ENCODE assay signal across 8 mouse cellular contexts in the genomic region with DNA sequence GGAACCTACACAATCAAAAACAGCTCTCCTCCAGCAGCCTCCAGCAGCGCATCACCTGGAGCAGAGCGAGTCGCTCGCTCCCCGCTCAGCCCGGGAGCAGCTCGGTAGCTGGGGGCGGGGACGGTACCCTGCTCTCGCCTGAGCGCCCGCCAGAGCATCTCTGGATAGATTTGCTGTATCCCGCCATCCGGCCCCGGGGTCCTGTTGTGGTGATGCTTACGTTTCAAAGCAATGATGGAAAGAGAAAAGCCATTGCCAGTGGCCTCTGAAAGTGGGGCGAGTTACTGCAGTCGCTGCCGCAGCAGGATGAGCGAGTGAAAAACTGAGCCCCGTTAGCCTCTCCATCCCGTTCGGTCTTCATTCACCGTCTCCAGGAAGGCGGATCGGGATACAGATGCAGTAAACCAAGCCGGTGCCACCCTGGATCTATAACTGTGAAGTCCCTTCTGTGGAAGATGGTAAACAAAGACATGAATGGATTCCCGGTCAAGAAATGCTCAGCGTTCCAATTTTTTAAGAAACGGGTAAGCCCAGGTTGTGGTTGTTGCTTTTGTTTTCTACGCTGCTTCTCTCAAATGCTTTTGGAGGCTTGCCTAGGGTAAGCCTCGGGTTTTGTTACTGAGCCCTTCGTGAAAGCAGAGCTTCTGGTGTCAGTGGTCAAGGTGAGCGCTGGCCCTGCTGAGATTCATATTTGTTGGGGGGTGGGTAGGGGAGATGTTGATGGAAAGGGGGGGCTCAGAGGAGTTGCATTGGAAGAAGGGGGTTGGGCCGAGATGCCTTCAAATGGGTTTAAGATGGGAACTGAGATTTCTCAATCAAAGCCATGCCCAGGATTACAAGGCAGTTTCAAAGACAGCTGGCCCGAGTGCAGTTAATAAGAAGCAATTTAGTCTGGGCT. TPM values are rescaled to one million over a fixed set of nuclear protein-coding genes. Genes with fewer than 3 reads are reported as not detected.
DNase-seq lines count a peak whose midpoint lies in the region; ATAC-seq and TF ChIP-seq lines count a peak whose summit lies in the region.

TSS of gene Sgk1 (plus strand) at position 1 of the 898 bp plus-strand sequence.

- H3K27me3 ChIP-seq in kidney, embryonic 15.5 days: peaks cover 31% of the 10 kb centered on the region
- H3K27me3 ChIP-seq in forebrain, embryonic 11.5 days (ENCODE audit: control insufficient read depth, insufficient read depth, low read length): no peaks in the 10 kb centered on the region; the same call in 1 of the 2 replicates
- peaks cover 20% of the 10 kb centered on the region for H3K27me3 ChIP-seq in heart, postnatal 0 days (ENCODE audit: control insufficient read depth, insufficient read depth, low read length)
- H3K27me3 ChIP-seq in megakaryocyte, embryonic 14.5 days (replicated peaks): peaks cover 34% of the 10 kb centered on the region
- H3K27me3 ChIP-seq in splenic B cell, adult 2 months (ENCODE audit: control insufficient read depth, insufficient read depth, low read length, poor library complexity, severe bottlenecking): no peaks in the 10 kb centered on the region

- H3K9me3 ChIP-seq in kidney, embryonic 15.5 days (replicated peaks): no peaks in the 10 kb centered on the region
- H3K9me3 ChIP-seq in forebrain, embryonic 11.5 days (ENCODE audit: control insufficient read depth, low read length): no peaks in the 10 kb centered on the region
- H3K9me3 ChIP-seq in heart, postnatal 0 days (replicated peaks; ENCODE audit: control insufficient read depth, low read length): no peaks in the 10 kb centered on the region
- H3K9me3 ChIP-seq in megakaryocyte, embryonic 14.5 days: peaks cover 16% of the 10 kb centered on the region

- WGBS in kidney, embryonic 15.5 days: 3% methylated on average over 36 of the region's 36 CpGs
- WGBS in forebrain, embryonic 11.5 days: 1% methylated on average over 36 of the region's 36 CpGs
- 5% methylated on average over 36 of the region's 36 CpGs for WGBS in heart, postnatal 0 days

- ATAC-seq in kidney, embryonic 15.5 days (replicated peaks; ENCODE audit: low FRiP score): no peak
- ATAC-seq in forebrain, embryonic 11.5 days (replicated peaks; ENCODE audit: low FRiP score): peak; percentile 69
- ATAC-seq in heart, postnatal 0 days (ENCODE audit: insufficient read depth, low read depth): no peak

- no peaks in the 10 kb centered on the region for H3K36me3 ChIP-seq in kidney, embryonic 15.5 days
- no peaks in the 10 kb centered on the region for H3K36me3 ChIP-seq in forebrain, embryonic 11.5 days (ENCODE audit: control insufficient read depth, insufficient read depth, low read length)
- no peaks in the 10 kb centered on the region for H3K36me3 ChIP-seq in heart, postnatal 0 days (replicated peaks; ENCODE audit: control insufficient read depth, insufficient read depth, low read length)
- no peaks in the 10 kb centered on the region for H3K36me3 ChIP-seq in megakaryocyte, embryonic 14.5 days (replicated peaks; ENCODE audit: low read length)
- no peaks in the 10 kb centered on the region for H3K36me3 ChIP-seq in splenic B cell, adult 2 months (ENCODE audit: control insufficient read depth, insufficient read depth, low read length, poor library complexity, severe bottlenecking)

- peak within 1 kb of the TSS; percentile 42 for H3K4me3 ChIP-seq in kidney, embryonic 15.5 days (replicated peaks)
- H3K4me3 ChIP-seq in forebrain, embryonic 11.5 days (ENCODE audit: low read depth, low read length): peak within 1 kb of the TSS; percentile 42
- peak within 1 kb of the TSS; percentile 47 for H3K4me3 ChIP-seq in heart, postnatal 0 days (ENCODE audit: low read depth, low read length)
- H3K4me3 ChIP-seq in megakaryocyte, embryonic 14.5 days (replicated peaks): peak within 1 kb of the TSS; percentile 81

- peak within 1 kb of the TSS; percentile 70 for H3K4me2 ChIP-seq in kidney, embryonic 15.5 days
- peak within 1 kb of the TSS; percentile 78 for H3K4me2 ChIP-seq in forebrain, embryonic 11.5 days (ENCODE audit: low read depth, low read length, severe bottlenecking)
- peak within 1 kb of the TSS; percentile 60 for H3K4me2 ChIP-seq in heart, postnatal 0 days (ENCODE audit: low read depth, low read length)

- no peak for TF ChIP-seq EP300 in heart, postnatal 0 days (IDR thresholded peaks at IDR 0.05; ENCODE audit: low read depth)

- H3K4me1 ChIP-seq in kidney, embryonic 15.5 days: peaks cover 24% of the 10 kb centered on the region
- peaks cover 10% of the 10 kb centered on the region for H3K4me1 ChIP-seq in forebrain, embryonic 11.5 days (replicated peaks; ENCODE audit: control insufficient read depth, insufficient read depth, low read length)
- H3K4me1 ChIP-seq in heart, postnatal 0 days (ENCODE audit: control insufficient read depth, insufficient read depth): no peaks in the 10 kb centered on the region
- peaks cover 7% of the 10 kb centered on the region for H3K4me1 ChIP-seq in megakaryocyte, embryonic 14.5 days

- no peak for TF ChIP-seq CTCF in heart, postnatal 0 days (IDR thresholded peaks at IDR 0.05; ENCODE audit: low read depth)

- H3K9ac ChIP-seq in kidney, embryonic 15.5 days: peak within 1 kb of the TSS; percentile 19; the same call in 1 of the 2 replicates
- peak within 1 kb of the TSS; percentile 56 for H3K9ac ChIP-seq in forebrain, embryonic 11.5 days (ENCODE audit: low read length)
- peak within 1 kb of the TSS; percentile 27; the same call in 1 of the 2 replicates for H3K9ac ChIP-seq in heart, postnatal 0 days (replicated peaks; ENCODE audit: low read depth, low read length)

- H3K27ac ChIP-seq in kidney, embryonic 15.5 days: no peak within 1 kb of the TSS
- H3K27ac ChIP-seq in forebrain, embryonic 11.5 days (ENCODE audit: low read depth, low read length): no peak within 1 kb of the TSS
- 0 out of 2 replicates have a peak within 1 kb of the TSS, but pooled peaks have one; percentile 6 for H3K27ac ChIP-seq in heart, postnatal 0 days (ENCODE audit: low read depth)

- DNase-seq in kidney, postnatal 25 days: no peak
- DNase-seq in brain, adult 2 months (ENCODE audit: low read depth, low spot score): peak; percentile 89
- peak; percentile 69 for DNase-seq in forebrain, embryonic 11.5 days (ENCODE audit: low spot score)
- no peak for DNase-seq in heart, postnatal 0 days (ENCODE audit: low spot score)
- DNase-seq in layer of hippocampus, postnatal 25 days (ENCODE audit: extremely low spot score in 1 of 2, low spot score in 1 of 2): peak; percentile 48 to 57
- DNase-seq in splenic B cell, adult 2 months (ENCODE audit: low read depth, low spot score): peak; percentile 31

RNA-seq across cellular contexts. Expression of gene Sgk1, which starts in this region (rescaled TPM):
- 73.7 and 75.2 TPM in 2 replicates for polyA plus RNA-seq in kidney, embryonic 15.5 days (2015; fragmentation: Nextera tagmentation; extraction: Ambion mirVana)
- polyA plus RNA-seq in forebrain, embryonic 11.5 days (2014; fragmentation: Nextera tagmentation; extraction: Ambion mirVana): 20.7 and 24.5 TPM in 2 replicates
- total RNA-seq in heart, postnatal 0 days (2014; rRNA removed; ENCODE audit: low replicate concordance): 134 and 321 TPM in 2 replicates
- polyA plus RNA-seq in heart, postnatal 0 days (2015; fragmentation: Nextera tagmentation; extraction: Ambion mirVana): 33.2 and 35.8 TPM in 2 replicates
- total RNA-seq in layer of hippocampus, postnatal 25 days (2021): 10 to 100 TPM; 83.0 to 94.8 TPM
- 1.6 TPM in 1 of 2 replicates, not detected in the other for polyA plus RNA-seq in megakaryocyte, embryonic 14.5 days (2012; ENCODE audit: insufficient read depth, low replicate concordance)

Comparison
In these comparisons a context has a peak if more than half of its experiments do, and no peak if none do; other contexts are left out.
1. DNase-seq: peak in brain, adult 2 months (single experiment), forebrain, embryonic 11.5 days (single experiment), layer of hippocampus, postnatal 25 days (2 of 2) and splenic B cell, adult 2 months (single experiment); none in kidney, postnatal 25 days (0 of 2) and heart, postnatal 0 days (single experiment).
2. Peak in every context shown above with its lines, with median percentiles within 50 percentile points of each other: H3K4me2 ChIP-seq, H3K4me3 ChIP-seq and H3K9ac ChIP-seq.